ENCODE assay signal across 16 mouse cellular contexts in genomic region chr3:114107099-114107498, GRCm38 (mm10).
A peak's percentile ranks its signal among the peaks of the same experiment; 100 is the strongest.
DNase-seq lines count a peak whose midpoint lies in the region; ATAC-seq and TF ChIP-seq lines count a peak whose summit lies in the region.
"Had no signal": no experiment of that assay in that cellular context is flagged by ENCODE, and none has a peak within 500 bp of the region (broad histone marks: within the 10 kb centered on the region; RNA-seq: fewer than 3 reads in every experiment).

No protein-coding gene starts in this region.

- no peak for ATAC-seq in hindbrain, postnatal 0 days
- no peak for ATAC-seq in hindbrain, embryonic 13.5 days (ENCODE audit: low FRiP score)
- ATAC-seq: Patski had no signal

- H3K9me3 ChIP-seq in hindbrain, postnatal 0 days (ENCODE audit: low read length): no peaks in the 10 kb centered on the region
- H3K9me3 ChIP-seq in hindbrain, embryonic 13.5 days: no peaks in the 10 kb centered on the region
- H3K9me3 ChIP-seq: embryonic facial prominence, embryonic 13.5 days; heart, embryonic 15.5 days had no signal

- no peak overlapping the region for H3K27ac ChIP-seq in hindbrain, postnatal 0 days
- no peak overlapping the region for H3K27ac ChIP-seq in hindbrain, embryonic 13.5 days
- H3K27ac ChIP-seq: embryonic facial prominence, embryonic 13.5 days; heart, embryonic 15.5 days had no signal

- no peak overlapping the region for H3K4me3 ChIP-seq in hindbrain, postnatal 0 days (ENCODE audit: low read length)
- H3K4me3 ChIP-seq in hindbrain, embryonic 13.5 days: no peak overlapping the region
- H3K4me3 ChIP-seq: embryonic facial prominence, embryonic 13.5 days; heart, embryonic 15.5 days; myocyte had no signal

- 29% methylated on average over 7 of the region's 7 CpGs for WGBS in hindbrain, postnatal 0 days
- WGBS in hindbrain, embryonic 13.5 days: 29% methylated on average over 7 of the region's 7 CpGs

- no peaks in the 10 kb centered on the region for H3K36me3 ChIP-seq in hindbrain, postnatal 0 days (ENCODE audit: insufficient read depth, low read length)
- 0 out of 2 replicates have a peak, but pooled peaks cover 3% of the 10 kb centered on the region for H3K36me3 ChIP-seq in hindbrain, embryonic 13.5 days
- H3K36me3 ChIP-seq: heart, embryonic 15.5 days had no signal

- TF ChIP-seq CTCF in hindbrain, postnatal 0 days (IDR thresholded peaks at IDR 0.05; ENCODE audit: low read depth): peak; percentile 61

- DNase-seq in hindbrain, postnatal 0 days (ENCODE audit: low spot score): peak; percentile 57
- DNase-seq in right cerebral cortex, postnatal 4 days: peak; percentile 19
- no peak for DNase-seq in right cerebral cortex, adult 2 months (ENCODE audit: low spot score in 2 of 2)
- peak; percentile 1 for DNase-seq in c-Kit-positive CD71-positive TER-119-negative erythroid progenitor cells, embryonic 14.5 days (ENCODE audit: low read depth)
- DNase-seq in telencephalon, adult 2 months (ENCODE audit: low read depth, low spot score): peak; percentile 5
- no peak for DNase-seq in kidney, adult 11 months
- DNase-seq in spleen, adult 12 weeks (ENCODE audit: low spot score): no peak
- DNase-seq: kidney, adult 9 months; lung, postnatal 10 days; right cerebral cortex, postnatal 25 days; thymus, adult 18-20 months had no signal

- no peak overlapping the region for H3K4me2 ChIP-seq in hindbrain, postnatal 0 days (ENCODE audit: low read depth, low read length)
- no peak overlapping the region for H3K4me2 ChIP-seq in hindbrain, embryonic 13.5 days
- H3K4me2 ChIP-seq: embryonic facial prominence, embryonic 13.5 days; heart, embryonic 15.5 days had no signal

- H3K9ac ChIP-seq in hindbrain, postnatal 0 days (replicated peaks; ENCODE audit: low read length): no peak overlapping the region
- no peak overlapping the region for H3K9ac ChIP-seq in hindbrain, embryonic 13.5 days
- H3K9ac ChIP-seq: embryonic facial prominence, embryonic 13.5 days; heart, embryonic 15.5 days had no signal

- no peaks in the 10 kb centered on the region for H3K27me3 ChIP-seq in hindbrain, postnatal 0 days (ENCODE audit: insufficient read depth, low read length)
- H3K27me3 ChIP-seq in hindbrain, embryonic 13.5 days: no peaks in the 10 kb centered on the region
- H3K27me3 ChIP-seq: embryonic facial prominence, embryonic 13.5 days; heart, embryonic 15.5 days had no signal

- no peaks in the 10 kb centered on the region for H3K4me1 ChIP-seq in hindbrain, postnatal 0 days (ENCODE audit: insufficient read depth, low read length)
- no peaks in the 10 kb centered on the region for H3K4me1 ChIP-seq in hindbrain, embryonic 13.5 days (replicated peaks)
- H3K4me1 ChIP-seq: embryonic facial prominence, embryonic 13.5 days; heart, embryonic 15.5 days had no signal

Comparison
In these comparisons a context has a peak if more than half of its experiments do, and no peak if none do; other contexts are left out.
1. DNase-seq: peak in hindbrain, postnatal 0 days (single experiment), right cerebral cortex, postnatal 4 days (single experiment), c-Kit-positive CD71-positive TER-119-negative erythroid progenitor cells, embryonic 14.5 days (single experiment) and telencephalon, adult 2 months (single experiment); none in right cerebral cortex, adult 2 months (0 of 2), kidney, adult 11 months (single experiment) and spleen, adult 12 weeks (single experiment).